Mouse (Mus musculus): ENCODE results near the gene Dao. TPM values are rescaled to one million over a fixed set of nuclear protein-coding genes. Genes with fewer than 3 reads are reported as not detected.

Gene Dao
- polyA plus RNA-seq, 1 experiment from 2014 or later = not detected

DNA sequence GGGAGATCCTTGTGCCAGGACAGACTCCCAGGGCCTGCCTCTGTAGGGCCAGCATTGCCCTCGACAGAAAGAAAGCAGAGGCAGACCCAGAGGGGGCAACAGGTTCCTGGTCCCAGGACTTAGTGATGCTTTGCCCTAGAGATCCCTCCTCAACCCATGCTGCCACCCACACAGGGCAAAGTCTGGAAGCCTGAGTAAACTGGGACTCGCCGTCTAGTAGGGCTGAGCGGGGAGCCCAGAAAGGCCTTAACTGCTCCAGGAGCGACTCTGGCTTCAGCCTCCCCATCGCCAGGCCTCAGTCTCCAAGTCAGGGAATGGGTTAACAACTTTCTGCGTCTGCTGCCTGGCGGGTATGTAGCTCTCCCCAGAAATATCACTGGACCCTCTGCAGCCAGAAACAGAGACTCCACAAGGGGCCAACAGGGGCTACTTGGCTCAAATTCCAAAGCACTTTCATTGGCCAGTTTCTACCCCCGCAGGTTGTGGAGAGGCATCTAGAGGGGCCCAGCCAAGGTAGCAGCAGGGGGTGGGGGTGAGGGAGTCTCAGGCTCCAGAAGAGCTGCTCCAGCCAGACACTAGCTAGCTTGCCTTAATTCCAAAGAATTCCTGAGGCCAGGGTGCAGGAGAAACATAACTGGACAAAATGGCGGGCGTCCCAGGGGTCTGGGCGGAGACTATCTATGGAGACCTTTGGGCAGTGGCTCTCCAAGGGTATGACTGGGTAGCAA, 23.9 kb downstream of the Dao start:
- Histone ChIP-seq H3K27ac (replicated peaks) (no peak overlapping the region), H3K36me3 (replicated peaks) (no peaks in the 10 kb centered on the region), H3K4me3 (replicated peaks) (no peak overlapping the region), H3K9me3 (replicated peaks) (no peaks in the 10 kb centered on the region), H3K9ac (no peak overlapping the region), H3K4me2 (no peak overlapping the region), H3K27me3 (peaks cover 19% of the 10 kb centered on the region; the same call in 1 of the 2 replicates), H3K4me1 (replicated peaks) (peaks cover 6% of the 10 kb centered on the region; the same call in 1 of the 2 replicates)
- WGBS (ENCODE audit: insufficient replicate concordance) = 71% methylated on average over 12 of the region's 12 CpGs
- ATAC-seq (ENCODE audit: insufficient read depth) = no peak

GRCm38 (mm10) chr5:114028111-114028510, 24.6 kb downstream of the Dao start:
- ATAC-seq (ENCODE audit: insufficient read depth) = no peak
- no peak overlapping the region for H3K4me2 ChIP-seq
- no peak overlapping the region for H3K27ac ChIP-seq (replicated peaks)
- H3K4me3 ChIP-seq (replicated peaks) = no peak overlapping the region
- H3K27me3 ChIP-seq = peaks cover 19% of the 10 kb centered on the region; the same call in 1 of the 2 replicates
- 66% methylated on average over 12 of the region's 12 CpGs for WGBS (ENCODE audit: insufficient replicate concordance)
- H3K9ac ChIP-seq = no peak overlapping the region
- no peaks in the 10 kb centered on the region for H3K36me3 ChIP-seq (replicated peaks)
- H3K9me3 ChIP-seq (replicated peaks) = no peaks in the 10 kb centered on the region
- peaks cover 6% of the 10 kb centered on the region; the same call in 1 of the 2 replicates for H3K4me1 ChIP-seq (replicated peaks)

GRCm38 (mm10) chr5:114030652-114031051, 27.1 kb downstream of the Dao start:
- Histone ChIP-seq H3K4me3 (replicated peaks) (no peak overlapping the region), H3K9me3 (replicated peaks) (no peaks in the 10 kb centered on the region), H3K36me3 (replicated peaks) (no peaks in the 10 kb centered on the region), H3K27me3 (peaks cover 15% of the 10 kb centered on the region), H3K4me1 (replicated peaks) (peaks cover 6% of the 10 kb centered on the region; the same call in 1 of the 2 replicates), H3K9ac (no peak overlapping the region), H3K27ac (replicated peaks) (no peak overlapping the region), H3K4me2 (no peak overlapping the region)
- WGBS (ENCODE audit: insufficient replicate concordance) = 76% methylated on average over 12 of the region's 12 CpGs
- no peak for ATAC-seq (ENCODE audit: insufficient read depth)

DNA sequence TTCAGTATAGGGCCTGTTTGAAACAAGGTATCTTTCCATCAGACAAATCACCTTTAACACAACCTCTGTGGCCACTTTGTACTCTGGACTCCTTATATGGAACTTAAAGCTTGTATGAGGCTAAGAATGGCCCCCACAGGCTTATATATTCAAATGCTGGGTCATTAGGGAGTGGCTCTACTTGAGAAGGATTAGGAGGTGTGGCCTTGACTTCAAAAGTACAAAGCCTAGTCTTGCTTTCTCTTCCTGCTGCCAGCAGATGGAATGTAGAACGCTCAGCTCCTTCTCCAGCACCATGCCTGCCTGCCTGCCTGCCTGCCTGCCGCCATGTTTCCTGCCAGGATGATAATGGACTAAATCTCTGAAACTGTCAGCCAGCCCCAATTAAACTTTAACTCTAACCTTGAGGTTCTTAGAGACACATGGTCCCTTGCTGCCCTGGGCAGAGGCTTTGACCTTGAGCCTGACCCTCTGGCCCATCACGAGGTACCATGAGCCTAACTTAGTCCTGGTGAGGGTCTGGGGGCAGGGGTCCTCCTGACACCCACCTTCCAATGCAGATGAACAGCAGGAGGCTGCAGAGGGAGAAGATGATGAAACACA, 28.8 kb downstream of the Dao start:
- H3K4me3 ChIP-seq (replicated peaks) = no peak overlapping the region
- no peak overlapping the region for H3K4me2 ChIP-seq
- H3K27me3 ChIP-seq = peaks cover 12% of the 10 kb centered on the region
- WGBS (ENCODE audit: insufficient replicate concordance) = 57% methylated on average over 3 of the region's 3 CpGs
- no peaks in the 10 kb centered on the region for H3K9me3 ChIP-seq (replicated peaks)
- peaks cover 4% of the 10 kb centered on the region; the same call in 1 of the 2 replicates for H3K4me1 ChIP-seq (replicated peaks)
- no peak overlapping the region for H3K9ac ChIP-seq
- no peak for ATAC-seq (ENCODE audit: insufficient read depth)
- no peaks in the 10 kb centered on the region for H3K36me3 ChIP-seq (replicated peaks)
- no peak overlapping the region for H3K27ac ChIP-seq (replicated peaks)

DNA sequence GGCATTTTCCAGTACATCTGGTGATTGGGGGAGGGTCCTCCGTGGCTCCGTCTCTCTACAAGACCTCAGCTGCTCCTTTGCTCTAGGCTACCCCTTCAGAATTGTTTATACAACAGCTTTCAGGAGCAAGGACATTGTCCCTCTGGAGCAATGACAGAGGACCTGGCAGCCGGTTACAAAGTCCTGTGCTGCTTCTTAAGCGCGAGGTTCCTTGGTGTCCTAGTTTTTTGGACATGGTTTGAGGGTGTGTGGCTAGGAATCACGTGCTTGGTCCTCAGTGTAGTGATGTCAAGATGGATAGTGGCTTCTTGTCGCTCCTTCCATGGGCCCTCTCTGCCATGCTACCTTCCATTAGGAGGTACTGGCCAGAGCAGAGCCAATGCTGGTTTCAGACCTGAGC, 30.9 kb downstream of the Dao start:
- H3K9ac ChIP-seq = no peak overlapping the region
- H3K27me3 ChIP-seq = peaks cover 10% of the 10 kb centered on the region; the same call in 1 of the 2 replicates
- no peaks in the 10 kb centered on the region for H3K9me3 ChIP-seq (replicated peaks)
- no peak for ATAC-seq (ENCODE audit: insufficient read depth)
- no peak overlapping the region for H3K27ac ChIP-seq (replicated peaks)
- no peak overlapping the region for H3K4me3 ChIP-seq (replicated peaks)
- no peaks in the 10 kb centered on the region for H3K4me1 ChIP-seq (replicated peaks)
- H3K4me2 ChIP-seq = no peak overlapping the region
- 58% methylated on average over 7 of the region's 7 CpGs for WGBS (ENCODE audit: insufficient replicate concordance)
- no peaks in the 10 kb centered on the region for H3K36me3 ChIP-seq (replicated peaks)

DNA sequence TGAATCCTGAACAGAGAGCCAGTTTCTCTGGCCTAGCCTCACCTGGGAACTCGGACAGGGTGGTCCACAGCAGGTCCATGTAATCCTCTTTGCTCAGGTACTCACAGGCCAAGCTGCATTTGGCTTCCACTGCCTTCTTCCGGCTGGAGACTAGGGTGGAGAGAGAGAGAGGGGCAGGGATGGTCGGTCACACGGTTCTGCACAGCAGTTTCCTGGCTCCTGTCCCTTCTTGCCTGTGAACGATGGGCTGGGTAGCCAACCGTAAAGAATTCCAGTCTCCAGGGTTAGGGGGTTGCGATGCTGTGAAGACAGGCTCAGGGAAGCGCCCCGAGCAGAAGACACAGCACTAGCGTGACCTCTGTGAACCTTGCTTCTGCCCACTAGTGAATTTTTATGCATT, 31.6 kb downstream of the Dao start:
- H3K4me1 ChIP-seq (replicated peaks) = no peaks in the 10 kb centered on the region
- WGBS (ENCODE audit: insufficient replicate concordance) = 64% methylated on average over 10 of the region's 10 CpGs
- H3K36me3 ChIP-seq (replicated peaks) = no peaks in the 10 kb centered on the region
- H3K9me3 ChIP-seq (replicated peaks) = no peaks in the 10 kb centered on the region
- no peak overlapping the region for H3K9ac ChIP-seq
- no peak overlapping the region for H3K4me3 ChIP-seq (replicated peaks)
- no peak for ATAC-seq (ENCODE audit: insufficient read depth)
- no peak overlapping the region for H3K27ac ChIP-seq (replicated peaks)
- H3K27me3 ChIP-seq = peaks cover 10% of the 10 kb centered on the region; the same call in 1 of the 2 replicates
- H3K4me2 ChIP-seq = no peak overlapping the region

DNA sequence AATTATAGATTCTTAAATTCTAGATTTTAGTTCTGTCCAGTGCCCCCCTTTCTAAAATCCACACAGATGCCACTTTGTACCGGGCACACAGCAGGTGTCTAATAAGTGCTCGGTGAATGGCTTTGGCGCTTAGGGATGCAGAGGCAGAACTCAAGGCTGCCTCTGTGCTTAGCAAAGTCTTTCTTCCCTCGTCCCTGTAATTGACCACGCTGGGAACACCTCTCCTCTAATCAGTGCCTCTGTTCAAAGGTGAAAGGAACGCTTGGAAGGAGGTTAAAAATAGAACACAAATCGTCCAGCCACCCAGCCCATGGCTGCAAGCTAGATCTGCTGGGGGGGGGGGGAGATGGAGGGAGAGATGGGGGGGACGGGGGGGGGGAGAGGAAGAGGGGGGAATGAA, 37.0 kb downstream of the Dao start:
- H3K4me3 ChIP-seq (replicated peaks) = no peak overlapping the region
- H3K9me3 ChIP-seq (replicated peaks) = no peaks in the 10 kb centered on the region
- H3K4me2 ChIP-seq = no peak overlapping the region
- H3K27ac ChIP-seq (replicated peaks) = no peak overlapping the region
- 41% methylated on average over 7 of the region's 8 CpGs for WGBS (ENCODE audit: insufficient replicate concordance)
- no peaks in the 10 kb centered on the region for H3K36me3 ChIP-seq (replicated peaks)
- ATAC-seq (ENCODE audit: insufficient read depth) = no peak
- H3K9ac ChIP-seq = no peak overlapping the region
- H3K27me3 ChIP-seq = peaks cover 13% of the 10 kb centered on the region
- peaks cover 17% of the 10 kb centered on the region for H3K4me1 ChIP-seq (replicated peaks)

GRCm38 (mm10) chr5:114040911-114041310, 37.4 kb downstream of the Dao start:
- Histone ChIP-seq H3K9ac (no peak overlapping the region), H3K4me2 (no peak overlapping the region), H3K4me1 (replicated peaks) (peaks cover 17% of the 10 kb centered on the region), H3K27ac (replicated peaks) (no peak overlapping the region), H3K36me3 (replicated peaks) (no peaks in the 10 kb centered on the region), H3K4me3 (replicated peaks) (no peak overlapping the region), H3K9me3 (replicated peaks) (no peaks in the 10 kb centered on the region), H3K27me3 (peaks cover 13% of the 10 kb centered on the region)
- 47% methylated on average over 1 of the region's 1 CpGs for WGBS (ENCODE audit: insufficient replicate concordance)
- ATAC-seq (ENCODE audit: insufficient read depth) = no peak

DNA sequence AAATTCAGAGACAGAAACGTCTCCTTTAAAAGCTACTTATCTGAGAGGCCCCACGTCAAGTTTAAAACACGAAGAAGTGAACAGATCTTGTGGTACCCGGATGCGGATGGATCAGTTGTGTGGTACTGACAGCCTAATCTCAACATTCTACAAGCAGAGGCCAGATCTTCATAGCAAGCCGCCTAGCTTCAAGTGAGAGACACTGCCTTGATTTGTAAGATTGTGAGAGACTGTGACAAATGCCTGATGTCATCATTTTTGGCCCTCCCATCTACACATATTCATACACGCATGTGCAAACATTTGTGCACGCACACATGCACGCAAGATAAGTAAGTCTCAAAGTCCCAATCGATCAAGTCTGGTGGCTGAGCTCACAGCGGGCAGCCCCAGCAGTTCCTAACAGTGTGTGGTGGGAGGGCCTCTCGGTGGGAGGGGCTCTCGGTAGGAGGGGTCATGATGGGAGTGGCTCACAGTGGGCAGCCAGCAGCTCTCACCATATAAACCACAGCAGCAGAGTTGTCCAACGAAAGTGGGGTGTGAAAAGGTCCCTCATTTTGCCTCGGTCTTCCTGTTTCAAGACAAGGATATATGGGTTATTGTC, 37.9 kb downstream of the Dao start:
- H3K4me3 ChIP-seq (replicated peaks) = no peak overlapping the region
- 11% methylated on average over 15 of the region's 15 CpGs for WGBS (ENCODE audit: insufficient replicate concordance)

GRCm38 (mm10) chr5:114043800-114044199, 40.3 kb downstream of the Dao start:
- Histone ChIP-seq H3K27me3 (peaks cover 20% of the 10 kb centered on the region; the same call in 1 of the 2 replicates), H3K27ac (replicated peaks) (no peak overlapping the region), H3K9ac (no peak overlapping the region), H3K4me1 (replicated peaks) (peaks cover 17% of the 10 kb centered on the region), H3K9me3 (replicated peaks) (no peaks in the 10 kb centered on the region), H3K4me2 (no peak overlapping the region), H3K4me3 (replicated peaks) (no peak overlapping the region), H3K36me3 (replicated peaks) (no peaks in the 10 kb centered on the region)
- WGBS (ENCODE audit: insufficient replicate concordance) = 45% methylated on average over 4 of the region's 4 CpGs
- ATAC-seq (ENCODE audit: insufficient read depth) = no peak

More for the DNA sequence above, 37.9 kb downstream of the Dao start:
- Histone ChIP-seq H3K27me3 (peaks cover 13% of the 10 kb centered on the region), H3K4me2 (peak overlapping the region; percentile 13; the same call in 1 of the 2 replicates), H3K27ac (replicated peaks) (no peak overlapping the region), H3K9ac (no peak overlapping the region), H3K36me3 (replicated peaks) (no peaks in the 10 kb centered on the region), H3K4me1 (replicated peaks) (peaks cover 17% of the 10 kb centered on the region), H3K9me3 (replicated peaks) (no peaks in the 10 kb centered on the region)
- peak; percentile 71 for ATAC-seq (ENCODE audit: insufficient read depth)

- 45% methylated on average over 1 of the region's 1 CpGs for WGBS (ENCODE audit: insufficient replicate concordance)
- peaks cover 19% of the 10 kb centered on the region; the same call in 1 of the 2 replicates for H3K27me3 ChIP-seq
These were observed 41.6 kb downstream of the Dao start for GRCm38 (mm10) chr5:114045134-114045533.

More at GRCm38 (mm10) chr5:114045134-114045533, 41.6 kb downstream of the Dao start:
- Histone ChIP-seq H3K4me2 (no peak overlapping the region), H3K9ac (no peak overlapping the region), H3K4me1 (replicated peaks) (peaks cover 17% of the 10 kb centered on the region), H3K36me3 (replicated peaks) (no peaks in the 10 kb centered on the region), H3K9me3 (replicated peaks) (no peaks in the 10 kb centered on the region), H3K4me3 (replicated peaks) (no peak overlapping the region), H3K27ac (replicated peaks) (no peak overlapping the region)
- ATAC-seq (ENCODE audit: insufficient read depth) = no peak
